Mouse (Mus musculus) monocyte, adult 5-6 weeks (primary cell): ENCODE measurements around the gene Ptk7. TPM values are rescaled to one million over a fixed set of nuclear protein-coding genes. Genes with fewer than 3 reads are reported as not detected.
A peak's percentile ranks its signal among the peaks of the same experiment; 100 is the strongest.

Experiments
- ATAC-seq: fragments of 153-309, 156-312 bp; replicated peaks from 2 replicates; pipeline ENCODE4 v1.8.0; 2017; ENCODE audit warnings: mild to moderate bottlenecking; ENCODE audit not compliant: low TSS enrichment, insufficient number of reproducible peaks, severe bottlenecking, poor library complexity, low FRiP score
- total RNA-seq: library from RNA; stranded (forward); fragments of 200-1000, 200-491, 200-594 nt; gene quantifications from 3 replicates; pipeline ENCODE4 v1.2.3, GENCODE M21; 2017

The Ptk7 gene
- total RNA-seq, 1 experiment from 2014 or later: not detected

GRCm38 (mm10) chr17:46645561-46646321, 16.4 kb upstream of the Ptk7 start, which contains the start of the genes Klc4 and Mrpl2:
TSS of gene Klc4 (minus strand) at chr17:46646022.
TSS of gene Mrpl2 (plus strand) at chr17:46646229.
- ATAC-seq: peak; percentile 88

DNA sequence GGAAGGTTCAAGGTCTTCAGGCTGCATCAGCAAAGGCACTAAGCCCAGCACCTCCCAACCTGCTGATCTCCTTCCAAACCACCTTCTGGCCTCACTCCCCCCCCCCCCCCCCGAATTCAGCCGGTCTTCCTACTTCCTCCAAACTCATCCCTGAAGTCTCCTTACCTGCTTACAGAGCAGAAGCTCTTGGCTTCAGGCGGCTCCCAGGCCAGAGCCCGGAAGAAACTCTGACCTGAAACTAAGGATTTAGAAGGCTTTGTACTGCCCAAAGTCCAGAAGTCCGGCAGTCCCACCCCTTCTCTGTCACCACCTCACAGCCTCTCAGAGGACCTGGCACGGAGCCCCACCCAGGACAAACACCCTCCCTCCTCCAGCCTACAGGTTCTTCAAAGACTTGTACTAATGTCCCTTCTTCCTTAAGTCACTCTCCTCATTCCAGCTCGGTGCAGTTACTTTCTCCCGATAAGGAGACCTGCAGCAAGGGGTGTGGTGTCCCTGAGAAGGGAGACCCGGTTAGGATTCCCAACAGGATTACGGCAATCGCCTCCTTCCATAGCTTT, 15.7 kb upstream of the Ptk7 start:
- ATAC-seq: no peak

- ATAC-seq: no peak
These were observed 15.0 kb upstream of the Ptk7 start for GRCm38 (mm10) chr17:46644152-46644805.

DNA sequence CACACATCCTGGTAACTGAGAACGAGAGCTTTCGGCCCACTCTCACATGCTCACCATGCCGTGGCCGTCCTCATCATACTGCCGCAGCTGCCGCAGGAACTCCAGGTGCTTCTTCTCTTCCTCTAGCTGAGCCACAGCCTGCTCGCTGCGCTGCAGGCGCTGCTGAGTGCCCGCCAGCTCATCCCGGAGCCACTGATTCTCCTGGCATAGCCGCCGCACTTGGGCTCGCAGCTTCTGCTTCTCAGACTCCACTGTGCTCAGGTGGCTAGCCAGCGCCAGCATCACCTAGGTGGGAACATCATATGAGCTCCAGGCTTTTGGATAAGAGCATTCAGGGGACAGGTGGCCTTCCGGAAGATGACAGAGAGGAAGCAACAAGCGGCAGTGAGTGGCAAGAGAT, 12.8 kb upstream of the Ptk7 start:
- no peak for ATAC-seq

- ATAC-seq: peak; percentile 20; the same call in 1 of the 2 replicates
These were observed 10.6 kb upstream of the Ptk7 start for GRCm38 (mm10) chr17:46639929-46640328.

DNA sequence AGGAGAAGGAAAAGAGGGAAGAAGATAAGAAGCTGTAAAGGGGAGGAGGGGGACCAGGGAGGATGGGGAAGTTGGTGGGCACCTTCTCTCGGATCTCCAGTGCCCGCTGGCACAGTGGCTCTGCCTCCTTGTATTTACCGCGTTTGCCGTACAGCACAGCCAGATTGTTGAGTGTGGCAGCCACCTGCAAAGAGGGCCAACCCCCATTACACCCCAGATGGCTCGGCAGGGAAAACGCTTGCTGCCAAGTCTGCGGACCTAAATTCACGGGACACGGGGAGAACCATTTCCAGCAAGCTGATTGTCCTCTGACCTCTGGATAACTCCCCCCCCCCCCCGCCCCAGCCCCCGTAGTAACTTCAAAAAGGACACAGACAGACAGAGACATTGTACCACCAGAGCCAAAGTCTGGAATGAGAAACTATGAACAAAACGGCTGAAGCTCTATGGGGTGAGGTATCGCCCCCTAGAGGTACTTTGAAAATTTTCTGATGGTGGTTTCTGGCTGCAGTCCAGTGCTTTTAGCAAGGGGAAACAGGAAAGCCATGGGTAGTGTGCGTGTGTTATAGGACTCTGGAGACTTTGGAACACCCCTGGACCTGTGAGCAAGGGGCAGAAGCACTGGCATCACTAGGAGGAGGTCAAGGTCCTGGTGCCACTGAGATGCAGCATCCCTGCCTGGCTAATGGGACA, 7.7 kb upstream of the Ptk7 start:
- ATAC-seq: peak; percentile 57

GRCm38 (mm10) chr17:46629685-46630441, 559 bp upstream of the Ptk7 start:
- no peak for ATAC-seq

- no peak for ATAC-seq
These were observed 873 bp downstream of the Ptk7 start for GRCm38 (mm10) chr17:46628471-46628790.

DNA sequence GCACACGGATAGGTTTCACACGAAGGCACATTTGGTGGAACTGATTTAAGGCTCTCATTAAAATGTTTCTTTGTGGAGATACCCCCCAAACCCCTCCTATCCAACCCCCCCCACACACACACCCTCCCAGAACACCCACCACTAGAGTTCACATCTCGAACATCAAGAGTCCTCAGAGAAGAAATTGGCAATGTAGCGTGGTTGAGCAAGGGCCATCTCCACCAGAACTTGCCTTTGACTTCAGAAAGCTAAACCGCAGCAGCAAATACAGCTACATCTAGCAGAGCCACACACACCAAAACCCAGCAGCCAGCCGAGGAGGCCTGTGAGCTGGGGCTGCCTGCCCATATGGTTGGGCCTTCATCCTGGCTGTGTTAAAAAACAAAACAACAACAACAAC, 1.9 kb downstream of the Ptk7 start:
- ATAC-seq: no peak

DNA sequence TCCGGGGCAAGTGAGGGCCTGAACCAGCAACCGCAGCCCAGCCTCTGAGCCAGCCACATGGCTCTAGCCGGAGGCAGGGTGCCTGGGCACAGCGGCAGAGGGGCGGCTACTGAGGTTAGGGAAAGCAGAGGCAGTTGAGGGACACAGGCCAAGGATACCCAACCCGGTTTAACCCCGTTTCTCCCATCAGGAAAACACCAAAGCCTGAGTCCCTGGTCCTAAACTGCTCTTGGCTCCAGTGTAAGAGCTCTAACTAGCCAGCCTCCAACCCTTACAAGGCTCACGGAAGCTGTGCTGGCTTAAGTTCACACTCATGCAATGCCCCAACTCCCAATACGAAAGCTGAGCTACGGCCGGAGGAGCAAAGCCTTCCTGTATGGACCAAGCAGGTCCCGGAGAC, 4.7 kb downstream of the Ptk7 start:
- ATAC-seq: no peak

DNA sequence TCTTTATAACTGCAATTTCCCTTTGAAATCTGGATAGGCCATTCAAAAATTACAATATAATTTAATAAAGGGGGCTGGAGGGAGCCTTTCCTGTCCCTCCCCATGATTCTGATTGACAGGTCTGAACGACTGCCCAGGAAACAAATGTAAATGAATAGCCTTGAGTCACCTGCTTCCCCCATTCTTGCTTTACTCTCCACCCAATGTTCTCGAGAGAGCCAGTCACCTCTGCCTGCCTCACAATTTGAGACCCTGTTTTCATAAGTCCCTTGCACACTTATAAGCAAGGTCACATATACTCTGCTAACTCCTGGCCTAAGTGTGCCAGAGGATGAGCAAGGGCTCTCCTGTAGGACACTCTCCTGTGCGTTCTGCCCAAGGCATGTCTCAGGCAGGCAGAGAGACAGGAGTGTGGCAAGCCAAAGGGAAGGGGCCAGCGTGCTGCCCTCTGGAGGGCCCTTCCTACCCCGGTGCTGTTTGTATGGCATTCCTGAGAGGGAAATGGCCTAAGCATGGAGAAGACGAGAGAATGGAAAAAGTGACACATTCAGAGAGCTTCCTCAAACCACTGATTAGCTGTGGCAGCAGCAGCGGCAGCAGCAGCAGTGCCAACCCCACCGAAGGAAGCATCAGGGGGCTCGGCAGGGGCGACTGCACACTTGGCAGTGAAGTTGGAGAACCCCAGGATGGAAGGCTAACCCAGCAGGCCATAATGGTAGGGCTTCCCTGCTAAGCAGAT, 5.3 kb downstream of the Ptk7 start:
- no peak for ATAC-seq

DNA sequence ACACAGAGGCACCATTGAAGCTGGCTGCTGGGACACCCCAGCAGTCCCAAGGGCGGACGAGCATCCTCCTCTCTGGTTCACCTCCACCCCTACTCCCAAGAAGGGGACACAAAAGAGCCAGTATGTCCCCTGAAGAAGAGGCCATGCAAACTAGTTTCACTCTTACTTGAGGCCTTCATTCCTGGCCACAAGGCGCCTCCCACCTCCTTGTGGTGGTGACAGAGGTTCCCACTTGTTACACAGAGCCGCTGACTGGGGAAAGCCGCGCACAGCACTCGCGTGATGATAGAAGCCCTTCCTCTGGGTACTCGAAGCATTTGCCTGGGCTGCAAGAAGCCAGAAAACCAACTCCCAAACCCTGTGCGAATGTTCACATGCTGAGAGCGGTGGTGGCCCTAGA, 7.0 kb downstream of the Ptk7 start:
- no peak for ATAC-seq

DNA sequence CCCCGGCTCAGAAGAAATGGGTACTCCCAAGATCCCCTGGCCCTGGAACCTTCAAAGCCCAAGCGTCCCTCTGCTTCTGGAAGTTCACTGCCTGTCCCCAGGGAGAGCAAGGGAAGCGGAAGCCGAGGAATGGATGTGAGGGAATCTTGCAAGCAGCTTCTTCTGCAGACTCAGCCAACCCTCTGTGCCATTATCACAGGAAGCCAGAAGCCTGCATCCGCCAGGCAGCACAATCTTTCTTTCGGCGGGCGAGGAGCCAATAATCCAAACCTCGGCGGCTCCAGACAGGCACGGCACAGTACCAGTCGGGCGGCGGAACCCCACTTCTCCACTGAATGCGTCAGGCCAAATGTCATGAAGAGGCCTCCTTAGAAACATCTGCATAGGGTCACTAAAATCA, 8.0 kb downstream of the Ptk7 start:
- ATAC-seq: no peak

DNA sequence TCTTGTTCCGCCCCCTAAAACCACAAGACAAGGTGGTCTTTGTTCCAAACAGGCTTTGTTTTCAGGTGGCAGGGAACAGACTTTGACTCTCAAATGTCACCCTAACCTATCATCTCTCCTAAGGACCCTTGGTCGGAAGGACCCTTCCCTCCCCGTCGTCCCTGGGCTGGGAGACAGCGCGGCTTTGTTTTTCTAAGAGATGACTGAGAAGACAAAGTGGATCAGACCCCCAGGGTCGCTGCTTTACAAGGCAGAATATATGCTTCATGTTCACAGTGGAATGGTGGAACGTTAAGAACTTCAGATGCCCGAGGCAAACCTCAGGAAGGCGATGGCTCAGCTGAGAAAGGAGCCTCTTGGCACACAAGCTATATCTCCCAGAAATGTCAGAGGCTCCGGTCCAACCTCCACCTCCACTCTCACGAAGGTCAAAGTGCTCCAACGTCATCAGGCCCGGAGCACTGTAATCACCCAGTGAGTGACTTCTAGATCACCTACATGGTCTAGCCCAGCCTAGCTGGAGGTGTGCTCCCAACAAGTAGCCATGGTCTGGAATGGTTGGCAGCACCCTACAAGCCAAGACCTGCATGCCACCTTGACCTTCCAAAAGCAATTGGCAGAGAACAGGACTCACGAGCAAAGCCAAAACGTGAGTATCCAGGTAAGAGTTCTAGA, 9.5 kb downstream of the Ptk7 start:
- ATAC-seq: no peak

DNA sequence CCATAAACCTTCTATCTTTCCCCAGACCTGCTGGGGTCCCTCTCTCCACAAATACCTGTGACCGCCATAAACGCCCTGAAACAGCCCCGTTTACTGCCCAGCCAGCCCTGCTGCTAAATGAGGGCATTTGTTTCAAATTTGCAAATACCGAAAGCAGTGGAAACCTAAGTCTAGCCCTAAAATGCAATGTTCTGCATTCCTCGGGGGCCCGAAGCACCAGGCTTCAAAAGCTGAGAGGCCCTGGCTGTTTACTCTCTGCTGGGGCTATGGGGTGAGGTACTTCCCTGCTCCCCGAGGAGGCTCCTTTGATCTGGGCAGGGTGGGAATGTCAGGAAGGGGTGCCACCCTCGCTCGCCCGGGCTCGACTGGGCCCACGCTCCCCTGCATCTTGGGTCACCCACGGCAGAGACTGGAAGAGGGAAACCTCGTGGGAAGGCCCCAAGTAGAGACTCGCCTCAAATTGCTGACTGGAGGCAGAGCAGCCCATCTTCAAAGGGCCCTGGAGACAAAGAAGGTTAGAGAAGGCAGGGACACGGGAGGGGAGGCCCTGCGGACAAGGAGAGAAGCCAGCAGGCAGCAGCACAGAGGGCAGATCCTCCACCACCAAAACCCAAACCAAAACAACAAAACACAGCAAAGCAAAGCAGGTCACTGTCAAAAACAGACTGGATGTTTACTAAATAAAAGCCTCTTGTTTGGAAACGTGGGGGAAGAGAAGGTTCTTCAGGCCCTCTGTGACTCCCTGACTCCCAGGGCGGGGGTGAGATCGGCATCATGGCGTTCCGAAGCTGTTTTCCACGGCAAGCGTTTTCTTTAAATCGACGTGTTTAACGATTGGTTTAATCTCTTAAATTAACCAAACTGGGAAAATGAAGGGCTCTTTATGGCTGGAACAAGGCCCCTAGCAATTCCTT, 10.3 kb downstream of the Ptk7 start:
- no peak for ATAC-seq

GRCm38 (mm10) chr17:46618394-46618768, 10.9 kb downstream of the Ptk7 start:
- no peak for ATAC-seq

DNA sequence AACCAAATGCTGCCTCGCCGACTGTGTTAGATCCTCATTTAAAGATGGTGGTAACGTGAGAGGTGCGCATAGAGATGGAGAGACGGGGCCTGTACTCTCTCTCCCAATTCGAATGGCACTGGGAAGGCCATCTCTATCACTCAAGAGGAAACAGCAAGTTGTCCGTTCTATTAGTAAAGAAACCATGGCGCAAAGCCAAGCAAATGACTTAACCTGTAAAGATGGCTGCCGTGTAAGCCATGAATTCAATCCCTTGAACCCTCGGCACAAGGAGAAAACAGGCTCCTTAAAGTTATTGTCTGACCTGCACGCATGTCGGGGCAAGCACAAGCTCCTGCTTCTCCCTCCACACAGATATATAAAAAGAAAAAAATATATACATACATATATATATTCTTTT, 11.5 kb downstream of the Ptk7 start:
- no peak for ATAC-seq
